Mouse (Mus musculus): ENCODE measurements at regions not wholly inside any gene's neighbourhood (a gene's known extent, or its start where the extent isn't known, plus 50 kb on each side); places are given as distances from the start of the nearest gene placed in this dataset.
A peak's percentile ranks its signal among the peaks of the same experiment; 100 is the strongest.

GRCm38 (mm10) chr7:74224378-74224777 is 210.9 kb upstream of the St8sia2 start:
- no peak for DNase-seq (ENCODE audit: low spot score)

GRCm38 (mm10) chr7:74200661-74201060 is 187.2 kb upstream of the St8sia2 start:
- DNase-seq (ENCODE audit: low spot score), result peak; percentile 55

GRCm38 (mm10) chr7:74198796-74199195 is 185.3 kb upstream of the St8sia2 start:
- no peak for DNase-seq (ENCODE audit: low spot score)

GRCm38 (mm10) chr7:74184661-74185060 is 171.2 kb upstream of the St8sia2 start:
- no peak for DNase-seq (ENCODE audit: low spot score)

GRCm38 (mm10) chr7:74174206-74174605 is 160.7 kb upstream of the St8sia2 start:
- DNase-seq (ENCODE audit: low spot score), result peak; percentile 21

GRCm38 (mm10) chr7:74173230-74173612 is 159.7 kb upstream of the St8sia2 start:
- no peak for DNase-seq (ENCODE audit: low spot score)

GRCm38 (mm10) chr7:74172504-74173229 is 159.2 kb upstream of the St8sia2 start:
- no peak for DNase-seq (ENCODE audit: low spot score)

GRCm38 (mm10) chr7:74151590-74151989 is 138.1 kb upstream of the St8sia2 start:
- no peak for DNase-seq (ENCODE audit: low spot score)

GRCm38 (mm10) chr7:74143236-74143635 is 129.7 kb upstream of the St8sia2 start:
- DNase-seq (ENCODE audit: low spot score), result no peak

- DNase-seq (ENCODE audit: low spot score), result no peak
Measured at GRCm38 (mm10) chr7:74138169-74138568, 124.7 kb upstream of the St8sia2 start.

GRCm38 (mm10) chr7:74130206-74130836 is 116.8 kb upstream of the St8sia2 start:
- DNase-seq (ENCODE audit: low spot score), result peak; percentile 49

- no peak for DNase-seq (ENCODE audit: low spot score)
Measured at GRCm38 (mm10) chr7:74112071-74112470, 98.6 kb upstream of the St8sia2 start.

GRCm38 (mm10) chr7:74108347-74108746 is 94.9 kb upstream of the St8sia2 start:
- peak; percentile 64 for DNase-seq (ENCODE audit: low spot score)

GRCm38 (mm10) chr7:74107176-74107928 is 93.9 kb upstream of the St8sia2 start:
- DNase-seq (ENCODE audit: low spot score), result peak; percentile 35

- DNase-seq (ENCODE audit: low spot score), result peak; percentile 76
Measured at GRCm38 (mm10) chr7:74091402-74092025, 78.0 kb upstream of the St8sia2 start.

- DNase-seq (ENCODE audit: low spot score), result no peak
Measured at GRCm38 (mm10) chr7:74080846-74081235, 67.4 kb upstream of the St8sia2 start.

GRCm38 (mm10) chr7:74080079-74080845 is 66.8 kb upstream of the St8sia2 start:
- DNase-seq (ENCODE audit: low spot score), result no peak

- no peak for DNase-seq (ENCODE audit: low spot score)
Measured at GRCm38 (mm10) chr7:74072632-74073031, 59.1 kb upstream of the St8sia2 start.

- DNase-seq (ENCODE audit: low spot score), result no peak
Measured at GRCm38 (mm10) chr7:74070836-74071235, 57.3 kb upstream of the St8sia2 start.

- DNase-seq (ENCODE audit: low spot score), result no peak
Measured at GRCm38 (mm10) chr7:74065449-74066099, 52.1 kb upstream of the St8sia2 start.
